Mouse (Mus musculus): ENCODE results near the gene Zfp27.
"Not testable (repeated sequence)": the region's sequence is repeated elsewhere in the genome, so short reads cannot be mapped to it uniquely, and the experiment has no call there.

Zfp27 gene

DNA sequence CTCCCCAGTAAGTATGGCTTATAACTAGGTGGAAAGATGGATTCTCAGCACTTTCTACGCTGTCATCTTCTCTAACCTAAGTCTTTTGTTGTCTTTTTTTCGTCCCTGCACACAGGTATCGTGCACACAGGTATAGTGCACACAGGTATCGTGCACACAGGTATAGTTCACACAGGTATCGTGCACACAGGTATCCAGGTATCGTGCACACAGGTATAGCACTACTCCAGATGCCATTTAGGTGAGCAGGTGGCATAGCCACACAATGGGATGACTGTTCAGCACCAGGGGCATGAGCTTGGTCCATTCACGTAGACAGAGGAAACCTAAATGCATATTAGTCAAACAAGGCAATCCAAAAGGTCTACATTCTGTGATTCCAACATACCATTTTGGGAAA is 15.9 kb downstream of the Zfp27 start:
- DNase-seq (ENCODE audit: low read depth) = no peak

DNA sequence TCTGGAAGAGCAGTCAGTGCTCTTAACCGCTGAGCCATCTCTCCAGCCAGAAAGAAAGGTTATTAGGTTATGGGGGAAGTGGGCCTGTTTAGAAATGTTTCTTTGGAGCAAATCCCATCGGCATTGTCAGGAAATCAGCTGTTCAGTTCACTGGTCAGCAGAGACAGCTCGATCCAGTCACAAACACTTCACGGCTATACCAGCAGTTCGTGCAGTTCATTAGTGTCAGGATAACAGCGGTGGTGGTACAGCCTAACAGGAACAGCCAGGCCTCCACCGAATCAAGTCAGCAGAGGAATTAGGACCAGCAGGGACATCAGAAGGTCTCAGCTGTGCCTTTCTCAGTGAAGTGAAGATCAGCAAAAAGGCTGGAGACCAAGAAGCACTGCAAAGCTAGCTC is 25.5 kb downstream of the Zfp27 start:
- DNase-seq (ENCODE audit: low read depth) = no peak

DNA sequence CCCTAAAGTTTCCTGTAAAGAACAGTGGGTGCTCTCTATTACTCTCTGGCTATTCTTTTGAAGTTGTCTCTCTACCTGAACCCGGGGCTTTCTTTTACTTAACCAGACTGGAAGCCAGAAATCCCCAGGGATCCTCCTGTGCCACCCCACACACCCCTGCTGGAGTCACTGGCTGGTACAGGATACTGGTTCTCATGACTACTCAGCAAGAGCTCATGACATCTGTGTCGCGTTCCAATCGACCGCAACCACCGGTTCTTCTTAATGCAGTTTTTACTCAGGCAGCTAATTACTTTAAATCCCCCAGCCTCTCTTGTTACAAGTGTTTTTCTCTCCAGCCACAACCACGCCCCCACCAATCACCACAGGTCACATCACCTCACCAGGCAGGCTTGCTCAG is 26.3 kb downstream of the Zfp27 start:
- DNase-seq (ENCODE audit: low read depth) = no peak

DNA sequence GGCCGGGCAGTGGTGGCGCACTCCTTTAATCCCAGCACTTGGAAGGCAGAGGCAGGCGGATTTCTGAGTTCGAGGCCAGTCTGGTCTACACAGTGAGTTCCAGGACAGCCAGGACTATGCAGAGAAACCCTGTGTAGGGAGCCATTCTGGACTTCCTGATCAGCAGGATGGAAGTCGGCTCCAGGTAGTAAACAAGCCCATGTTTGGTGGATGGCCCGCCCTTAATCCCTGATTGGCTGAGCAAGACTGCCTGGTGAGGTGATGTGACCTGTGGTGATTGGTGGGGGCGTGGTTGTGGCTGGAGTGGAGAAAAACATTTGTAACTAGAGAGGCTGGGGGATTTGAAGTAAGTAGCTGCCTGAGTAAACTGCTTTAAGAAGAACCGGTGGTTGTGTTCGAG is 28.8 kb downstream of the Zfp27 start:
- not testable (repeated sequence) for DNase-seq (ENCODE audit: low read depth)

DNA sequence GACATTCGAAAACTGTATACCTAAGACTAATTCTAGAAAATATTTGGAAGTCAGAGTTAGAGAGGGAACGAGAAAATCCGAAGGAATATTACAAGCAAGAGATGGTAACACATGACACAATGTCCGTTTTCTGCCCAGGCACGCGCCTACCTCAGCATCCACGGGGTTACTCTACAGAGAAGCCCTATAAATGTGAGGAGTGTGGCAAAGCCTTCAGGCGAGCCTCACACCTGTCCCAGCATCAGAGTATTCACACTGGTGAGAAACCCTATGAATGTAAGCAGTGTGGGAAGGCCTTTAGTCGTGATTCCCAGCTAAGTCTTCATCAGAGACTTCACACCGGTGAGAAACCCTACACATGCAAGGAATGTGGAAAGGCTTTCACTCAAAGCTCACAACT is 32.1 kb downstream of the Zfp27 start:
- DNase-seq (ENCODE audit: low read depth) = no peak

DNA sequence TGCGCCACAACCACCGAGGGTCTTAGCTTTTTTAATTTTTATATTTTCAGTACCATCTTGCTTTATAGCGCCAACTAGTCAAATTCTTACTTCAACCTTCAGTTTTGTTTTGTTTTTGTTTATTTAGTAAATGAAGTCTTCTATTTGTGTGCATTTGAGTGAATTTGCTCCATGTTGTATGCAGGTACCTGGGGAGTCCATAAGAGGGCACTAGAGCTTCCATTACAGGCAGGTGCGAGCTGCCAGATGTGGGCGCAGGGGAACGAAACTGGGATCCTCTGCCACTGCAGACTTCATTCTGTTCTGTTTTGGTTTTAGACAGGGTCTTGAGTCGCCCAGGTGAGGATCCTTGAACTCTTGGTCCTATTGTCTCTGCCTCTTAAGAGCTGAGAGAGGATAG is 44.7 kb downstream of the Zfp27 start:
- no peak for DNase-seq (ENCODE audit: low read depth)

DNA sequence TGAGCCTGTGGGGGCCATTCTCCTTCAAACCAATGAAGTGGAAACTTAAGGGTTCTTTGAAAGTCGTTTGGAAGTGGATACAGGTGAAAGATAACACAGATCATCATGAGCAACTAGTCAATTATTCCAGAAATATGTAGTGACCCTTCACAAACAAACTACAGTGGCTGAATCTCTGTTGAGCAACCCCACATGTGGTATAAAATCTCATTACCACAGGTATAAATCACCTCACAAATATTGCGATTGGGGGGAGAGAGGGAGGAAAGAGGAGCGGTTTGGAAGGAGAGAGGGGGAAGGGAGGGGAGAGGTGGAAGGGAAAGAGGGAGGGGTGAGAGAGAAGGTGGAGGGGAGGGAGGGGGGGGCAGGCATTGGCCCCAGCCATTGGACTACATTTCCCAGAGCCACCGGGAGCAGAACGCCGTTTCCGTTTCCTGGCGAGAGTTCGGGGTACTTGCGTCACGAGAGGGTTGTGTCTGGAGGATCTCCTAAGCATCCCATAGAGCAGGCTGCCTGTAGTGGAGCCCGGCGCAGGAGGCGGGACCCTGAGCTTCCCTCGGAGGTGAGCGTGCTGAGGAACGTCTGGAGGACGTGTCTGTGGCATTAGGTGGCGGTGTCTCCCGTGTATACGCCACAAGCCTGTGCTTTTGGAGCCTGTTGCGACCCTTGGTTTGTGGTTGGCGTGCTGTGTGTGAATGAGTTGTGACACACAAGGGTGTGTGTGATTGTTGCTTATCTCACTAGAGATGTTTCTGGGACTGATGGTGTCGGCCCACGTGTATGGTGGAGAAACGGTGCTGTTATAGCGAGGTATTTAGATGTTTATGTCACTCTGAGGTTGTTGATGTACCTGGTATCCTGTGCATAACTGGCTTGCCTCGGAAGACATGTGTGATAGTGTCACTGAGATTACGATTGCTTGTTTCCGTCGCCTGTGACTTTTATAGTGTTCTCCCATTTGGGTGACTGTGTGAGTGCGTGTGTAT is 46.5 kb downstream of the Zfp27 start, which contains the start of gene Zfp420:
Zfp420 (plus strand) TSS at position 448 of the 986 bp plus-strand sequence.
- DNase-seq (ENCODE audit: low read depth) = peak; percentile 76

DNA sequence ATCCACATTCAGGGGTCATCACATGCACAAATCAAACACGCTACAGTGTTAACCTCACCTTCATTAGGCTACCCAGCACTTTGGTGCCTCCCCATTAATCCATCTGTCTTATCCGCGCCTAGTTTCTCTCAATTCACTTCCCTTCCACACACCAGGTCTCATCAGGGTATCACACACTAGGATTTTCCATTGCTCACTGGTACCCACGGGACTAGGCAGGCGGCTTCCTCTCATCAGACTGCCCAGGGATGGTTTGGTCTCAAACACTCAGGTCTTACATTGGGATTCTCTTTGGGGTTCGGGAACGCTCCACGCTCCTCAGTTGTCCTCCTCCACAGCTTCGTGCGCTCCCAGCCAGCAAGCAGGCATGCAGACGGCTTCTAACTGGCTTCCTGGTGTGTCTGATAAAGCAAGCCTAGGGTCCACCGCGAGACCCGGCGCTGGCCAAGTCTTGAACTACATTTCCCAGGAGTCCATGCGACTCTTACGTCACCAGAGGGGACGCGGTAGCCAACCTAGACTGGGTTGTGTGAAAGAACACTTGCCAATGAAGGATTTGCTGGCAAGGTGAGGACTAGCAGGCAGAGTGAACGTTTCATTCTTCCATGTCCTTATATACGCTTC is 53.0 kb downstream of the Zfp27 start, which contains the start of gene Zfp940:
Zfp940 (minus strand) TSS at position 451 of the 624 bp plus-strand sequence.
- DNase-seq (ENCODE audit: low read depth) = peak; percentile 83

DNA sequence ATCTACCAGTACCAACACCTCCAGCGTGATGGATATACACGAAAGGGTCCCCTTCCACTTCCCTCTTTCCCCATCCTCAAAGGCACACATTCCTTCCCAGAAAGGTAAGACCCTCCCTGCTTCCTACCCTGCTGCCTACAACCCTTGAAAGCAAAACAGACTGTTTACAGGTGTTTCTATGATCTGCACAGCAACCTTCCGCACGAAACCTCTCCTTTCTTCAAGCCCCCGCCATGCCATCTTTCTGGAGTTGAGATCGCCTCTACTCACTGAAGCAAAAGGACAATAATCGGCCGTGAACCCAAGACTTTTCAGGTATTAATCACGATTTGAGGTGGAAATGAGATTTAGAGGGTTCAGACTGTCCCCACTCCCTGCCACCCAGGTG is 53.5 kb downstream of the Zfp27 start:
- no peak for DNase-seq (ENCODE audit: low read depth)

DNA sequence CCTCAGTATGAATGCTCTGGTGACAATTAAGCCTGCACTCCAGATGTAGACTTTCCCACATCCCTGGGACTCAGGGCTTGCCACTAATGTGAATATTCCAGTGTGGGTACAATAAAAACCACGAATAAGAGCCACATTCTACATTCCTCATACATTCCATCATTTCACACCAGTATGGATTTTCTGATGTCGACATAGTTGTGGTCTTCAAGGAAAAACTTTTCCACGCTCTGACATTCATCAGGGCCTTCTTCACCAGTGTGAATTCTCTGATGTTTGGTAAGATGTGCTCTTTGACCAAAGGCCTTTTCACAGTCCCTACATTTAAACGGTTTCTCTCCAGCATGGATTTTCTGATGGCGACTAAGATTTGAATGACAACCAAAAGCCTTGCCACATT is 61.8 kb downstream of the Zfp27 start:
- DNase-seq (ENCODE audit: low read depth) = no peak
